In the genomic region with DNA sequence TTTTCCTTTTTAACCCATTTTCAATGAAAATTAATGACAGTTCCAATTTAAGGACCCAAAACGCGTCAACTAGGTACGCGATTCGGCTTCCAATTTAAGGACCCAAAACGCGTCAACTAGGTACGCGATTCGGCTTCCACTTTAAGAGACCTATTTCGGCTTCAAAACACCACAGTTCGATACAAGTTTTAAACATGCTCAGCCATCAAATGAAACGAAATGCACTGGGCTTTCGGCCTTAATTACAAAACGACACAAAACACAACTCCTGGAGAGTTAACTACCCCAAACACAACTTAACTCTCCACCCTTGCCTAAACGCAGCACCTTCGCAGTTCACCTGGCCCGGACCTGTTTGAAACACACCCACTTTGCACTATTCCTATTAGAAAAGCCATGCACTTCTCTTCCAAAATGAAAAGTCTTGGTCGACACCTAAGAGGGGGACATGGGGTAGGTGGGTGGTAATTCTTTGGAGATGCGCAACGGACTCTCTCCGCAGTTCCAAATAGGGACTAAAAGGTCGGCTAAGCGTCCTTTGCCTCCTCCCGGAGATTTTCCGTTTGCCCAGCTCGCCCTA, we compare ENCODE assay signal across 8 mouse cellular contexts. TPM values are rescaled to one million over a fixed set of nuclear protein-coding genes. Genes with fewer than 3 reads are reported as not detected.
DNase-seq lines count a peak whose midpoint lies in the region; ATAC-seq and TF ChIP-seq lines count a peak whose summit lies in the region.

No protein-coding gene starts in this region.

- no peaks in the 10 kb centered on the region for H3K27me3 ChIP-seq in heart, embryonic 12.5 days (replicated peaks)
- H3K27me3 ChIP-seq in C2C12 (ENCODE audit: control insufficient read depth, insufficient read depth, insufficient read length) = no peaks in the 10 kb centered on the region
- no peaks in the 10 kb centered on the region for H3K27me3 ChIP-seq in forebrain, embryonic 11.5 days (ENCODE audit: control insufficient read depth, insufficient read depth, low read length)
- no peaks in the 10 kb centered on the region for H3K27me3 ChIP-seq in liver, embryonic 12.5 days (replicated peaks)

- peak overlapping the region; percentile 98 for H3K9ac ChIP-seq in heart, embryonic 12.5 days
- H3K9ac ChIP-seq in forebrain, embryonic 11.5 days (ENCODE audit: low read length) = peak overlapping the region; percentile 89
- peak overlapping the region; percentile 98 for H3K9ac ChIP-seq in liver, embryonic 12.5 days

- peak overlapping the region; percentile 98 for H3ac ChIP-seq in C2C12 (ENCODE audit: control insufficient read depth, insufficient read length, low read depth)

- H3K4me3 ChIP-seq in heart, embryonic 12.5 days = peak overlapping the region; percentile 77
- H3K4me3 ChIP-seq in C2C12 (ENCODE audit: insufficient read depth, poor library complexity, severe bottlenecking) = peak overlapping the region; percentile 72
- H3K4me3 ChIP-seq in forebrain, embryonic 11.5 days (ENCODE audit: low read depth, low read length) = peak overlapping the region; percentile 63
- peak overlapping the region; percentile 95 for H3K4me3 ChIP-seq in liver, embryonic 12.5 days

- H3K4me2 ChIP-seq in heart, embryonic 12.5 days = peak overlapping the region; percentile 71
- peak overlapping the region; percentile 63 for H3K4me2 ChIP-seq in forebrain, embryonic 11.5 days (ENCODE audit: low read depth, low read length, severe bottlenecking)
- H3K4me2 ChIP-seq in liver, embryonic 12.5 days = peak overlapping the region; percentile 88

- peaks cover 52% of the 10 kb centered on the region for H3K79me3 ChIP-seq in C2C12 (ENCODE audit: low read depth)

- peaks cover 19% of the 10 kb centered on the region for H3K4me1 ChIP-seq in heart, embryonic 12.5 days (replicated peaks)
- peaks cover 11% of the 10 kb centered on the region for H3K4me1 ChIP-seq in forebrain, embryonic 11.5 days (replicated peaks; ENCODE audit: control insufficient read depth, insufficient read depth, low read length)
- peaks cover 44% of the 10 kb centered on the region for H3K4me1 ChIP-seq in liver, embryonic 12.5 days

- DNase-seq in heart, postnatal 25 days (ENCODE audit: low spot score) = no peak
- DNase-seq in forebrain, embryonic 11.5 days (ENCODE audit: low spot score) = no peak
- no peak for DNase-seq in ovary, adult 18-20 months (ENCODE audit: low spot score)
- no peak for DNase-seq in layer of hippocampus, postnatal 36 days
- no peak for DNase-seq in ovary, postnatal 10 days (ENCODE audit: low spot score)

- intact Hi-C loops in heart, postnatal 25 days (cut with DNase I) = loop anchor here (5.0 to 10.0 kb wide), 4 partner anchors 40 to 220 kb away; partner anchors contain the start of genes Herc4 and Rufy2

- WGBS in heart, embryonic 12.5 days = under 1% methylated on average over 27 of the region's 27 CpGs
- WGBS in forebrain, embryonic 11.5 days = under 1% methylated on average over 27 of the region's 27 CpGs
- 1% methylated on average over 27 of the region's 27 CpGs for WGBS in liver, embryonic 12.5 days (ENCODE audit: insufficient replicate concordance)

- no peaks in the 10 kb centered on the region for H3K9me3 ChIP-seq in heart, embryonic 12.5 days (replicated peaks)
- H3K9me3 ChIP-seq in forebrain, embryonic 11.5 days (ENCODE audit: control insufficient read depth, low read length) = no peaks in the 10 kb centered on the region
- H3K9me3 ChIP-seq in liver, embryonic 12.5 days (replicated peaks) = no peaks in the 10 kb centered on the region

- TF ChIP-seq CTCF in C2C12 (IDR thresholded peaks at IDR 0.05; ENCODE audit: control insufficient read depth, insufficient read depth, insufficient read length) = no peak

- peaks cover 7% of the 10 kb centered on the region; the same call in 1 of the 2 replicates for H3K36me3 ChIP-seq in heart, embryonic 12.5 days
- H3K36me3 ChIP-seq in C2C12 (ENCODE audit: control insufficient read depth, insufficient read depth) = peaks cover 19% of the 10 kb centered on the region
- H3K36me3 ChIP-seq in forebrain, embryonic 11.5 days (ENCODE audit: control insufficient read depth, insufficient read depth, low read length) = peaks cover 3% of the 10 kb centered on the region; the same call in 1 of the 2 replicates
- peaks cover 8% of the 10 kb centered on the region for H3K36me3 ChIP-seq in liver, embryonic 12.5 days

- no peak for ATAC-seq in heart, embryonic 12.5 days (ENCODE audit: insufficient number of reproducible peaks, low FRiP score)
- ATAC-seq in forebrain, embryonic 11.5 days (replicated peaks; ENCODE audit: low FRiP score) = no peak
- no peak for ATAC-seq in liver, embryonic 12.5 days

- peaks cover 60% of the 10 kb centered on the region for H3K79me2 ChIP-seq in C2C12 (ENCODE audit: control insufficient read depth, insufficient read depth)

- peak overlapping the region; percentile 98 for H3K27ac ChIP-seq in heart, embryonic 12.5 days (ENCODE audit: poor library complexity, severe bottlenecking)
- peak overlapping the region; percentile 100 for H3K27ac ChIP-seq in forebrain, embryonic 11.5 days (ENCODE audit: low read depth, low read length)
- peak overlapping the region; percentile 99 for H3K27ac ChIP-seq in liver, embryonic 12.5 days

TF ChIP-seq in C2C12, 6 proteins besides CTCF, POLR2A, EP300 and RAD21:
- TF ChIP-seq FOSL1 (IDR thresholded peaks at IDR 0.05; ENCODE audit: insufficient read depth, low read length, poor library complexity, severe bottlenecking) (no peak), MYOG (IDR thresholded peaks at IDR 0.05; ENCODE audit: control insufficient read depth, extremely low read depth, insufficient read length) (no peak), MAX (IDR thresholded peaks at IDR 0.05) (no peak), USF1 (IDR thresholded peaks at IDR 0.05; ENCODE audit: low read depth) (no peak), CEBPB (IDR thresholded peaks at IDR 0.05; ENCODE audit: low read depth) (no peak)

RNA-seq across cellular contexts. Expression of gene Hnrnph3, which starts 1.4 kb away (rescaled TPM):
- 70.7 and 77.3 TPM in 2 replicates for polyA plus RNA-seq in heart, embryonic 12.5 days (2016; fragmentation: Nextera tagmentation; extraction: Ambion mirVana)
- total RNA-seq in heart, postnatal 25 days (2021) = 10 to 100 TPM; 30.7 to 32.3 TPM
- 15.9 TPM for polyA plus RNA-seq in C2C12 (2012; fragmentation: generic; extraction: Trizol)
- 161 and 170 TPM in 2 replicates for polyA plus RNA-seq in forebrain, embryonic 11.5 days (2014; fragmentation: Nextera tagmentation; extraction: Ambion mirVana)
- polyA plus RNA-seq in liver, embryonic 12.5 days (2016; fragmentation: Nextera tagmentation; extraction: Ambion mirVana) = 37.0 and 43.2 TPM in 2 replicates
- 10 to 100 TPM; 52.9 to 60.8 TPM for total RNA-seq in layer of hippocampus, postnatal 36 days (2021)

RNA-seq across cellular contexts. Expression of gene Pbld2, which starts 1.5 kb away (rescaled TPM):
- 0.68 and 0.78 TPM in 2 replicates for polyA plus RNA-seq in heart, embryonic 12.5 days (2016; fragmentation: Nextera tagmentation; extraction: Ambion mirVana)
- total RNA-seq in heart, postnatal 25 days (2021) = 1 to 10 TPM; 7.0 to 8.0 TPM
- 0.11 TPM for polyA plus RNA-seq in C2C12 (2012; fragmentation: generic; extraction: Trizol)
- polyA plus RNA-seq in forebrain, embryonic 11.5 days (2014; fragmentation: Nextera tagmentation; extraction: Ambion mirVana) = 0.88 and 0.89 TPM in 2 replicates
- 1.2 and 1.4 TPM in 2 replicates for polyA plus RNA-seq in liver, embryonic 12.5 days (2016; fragmentation: Nextera tagmentation; extraction: Ambion mirVana)
- 1 to 10 TPM; 1.7 to 2.3 TPM for total RNA-seq in layer of hippocampus, postnatal 36 days (2021)

RNA-seq across cellular contexts. Expression of gene Pbld1, which starts 37.3 kb away (rescaled TPM):
- polyA plus RNA-seq in heart, embryonic 12.5 days (2016; fragmentation: Nextera tagmentation; extraction: Ambion mirVana) = 0.40 and 0.87 TPM in 2 replicates
- total RNA-seq in heart, postnatal 25 days (2021) = 1 to 10 TPM; 1.1 to 1.4 TPM
- 1.4 TPM for polyA plus RNA-seq in C2C12 (2012; fragmentation: generic; extraction: Trizol)
- polyA plus RNA-seq in forebrain, embryonic 11.5 days (2014; fragmentation: Nextera tagmentation; extraction: Ambion mirVana) = 1.6 and 1.8 TPM in 2 replicates
- 1.7 and 2.2 TPM in 2 replicates for polyA plus RNA-seq in liver, embryonic 12.5 days (2016; fragmentation: Nextera tagmentation; extraction: Ambion mirVana)
- 1 to 10 TPM in 1 of 2 experiments, under 1 TPM in 1; 0.30 to 1.1 TPM for total RNA-seq in layer of hippocampus, postnatal 36 days (2021)

RNA-seq across cellular contexts. Expression of gene Rufy2, which starts 42.6 kb away (rescaled TPM):
- 14.6 and 15.9 TPM in 2 replicates for polyA plus RNA-seq in heart, embryonic 12.5 days (2016; fragmentation: Nextera tagmentation; extraction: Ambion mirVana)
- 10 to 100 TPM in 1 of 2 experiments, 1 to 10 TPM in 1; 9.7 to 10.9 TPM for total RNA-seq in heart, postnatal 25 days (2021)
- 2.4 TPM for polyA plus RNA-seq in C2C12 (2012; fragmentation: generic; extraction: Trizol)
- polyA plus RNA-seq in forebrain, embryonic 11.5 days (2014; fragmentation: Nextera tagmentation; extraction: Ambion mirVana) = 22.7 and 27.1 TPM in 2 replicates
- polyA plus RNA-seq in liver, embryonic 12.5 days (2016; fragmentation: Nextera tagmentation; extraction: Ambion mirVana) = 4.1 and 4.2 TPM in 2 replicates
- total RNA-seq in layer of hippocampus, postnatal 36 days (2021) = 10 to 100 TPM; 63.8 to 77.0 TPM
